Mouse (Mus musculus) CH12.LX (cell line): ENCODE data around the gene Acp7.

Experiments
- CHD2 ChIP-seq: IDR thresholded peaks from 2 replicates; pipeline ENCODE4 v1.6.1; 2011; ENCODE audit warnings: low read length, improper control_type of control experiment
- CTCF ChIP-seq, 2 experiments: IDR thresholded peaks in 1 of 2; conservative IDR thresholded peaks in 1 of 2; 2 replicates each; pipeline ENCODE4 v1.5.1; 2011 to 2012; ENCODE audit warnings: low read depth in 2 of 2, low read length in 2 of 2, improper control_type of control experiment in 1 of 2, inconsistent platforms in 1 of 2, mild to moderate bottlenecking in 1 of 2, moderate library complexity in 1 of 2
- EP300 ChIP-seq: IDR thresholded peaks from 2 replicates; pipeline ENCODE4 v1.6.1; 2011; ENCODE audit warnings: low read length, improper control_type of control experiment
- HCFC1 ChIP-seq: IDR thresholded peaks from 2 replicates; pipeline ENCODE4 v1.6.1; 2012; ENCODE audit warnings: low read depth, mild to moderate bottlenecking, inconsistent platforms, low read length, improper control_type of control experiment
- KAT2A ChIP-seq: IDR thresholded peaks from 2 replicates; pipeline ENCODE4 v1.6.1; 2012; ENCODE audit warnings: low read length, improper control_type of control experiment, inconsistent platforms; ENCODE audit not compliant: insufficient replicate concordance
- MAFK ChIP-seq: IDR thresholded peaks from 2 replicates; pipeline ENCODE4 v1.6.1; 2011; ENCODE audit warnings: low read length, improper control_type of control experiment; ENCODE audit not compliant: insufficient replicate concordance
- MAX ChIP-seq: IDR thresholded peaks from 2 replicates; pipeline ENCODE4 v1.6.1; 2011; ENCODE audit warnings: low read length, improper control_type of control experiment
- MEF2A ChIP-seq: IDR thresholded peaks from 2 replicates; pipeline ENCODE4 v1.6.1; 2014; ENCODE audit warnings: low read depth, mild to moderate bottlenecking, inconsistent platforms, low read length, improper control_type of control experiment, borderline replicate concordance
- POLR2A ChIP-seq: IDR thresholded peaks from 2 replicates; pipeline ENCODE4 v1.6.1; 2011; ENCODE audit warnings: low read depth, mild to moderate bottlenecking, improper control_type of control experiment, low read length
- TBP ChIP-seq: conservative IDR thresholded peaks from 2 replicates; pipeline ENCODE4 v1.6.1; 2011; ENCODE audit warnings: low read depth, low read length, improper control_type of control experiment
- USF2 ChIP-seq: conservative IDR thresholded peaks from 2 replicates; pipeline ENCODE4 v1.6.1; 2011; ENCODE audit warnings: low read depth, low read length, improper control_type of control experiment
- ZC3H11A ChIP-seq: IDR thresholded peaks from 2 replicates; pipeline ENCODE4 v1.6.1; 2012; ENCODE audit warnings: low read depth, mild to moderate bottlenecking, inconsistent platforms, low read length, improper control_type of control experiment

- TF ChIP-seq ZC3H11A: no peak
- TF ChIP-seq POLR2A: no peak
- no peak for TF ChIP-seq TBP
- TF ChIP-seq MAX: no peak
- TF ChIP-seq USF2: no peak
- TF ChIP-seq HCFC1: no peak
- TF ChIP-seq MEF2A: no peak
- TF ChIP-seq EP300: no peak
- TF ChIP-seq MAFK: no peak
- TF ChIP-seq CTCF (conservative IDR thresholded peaks at IDR 0.05 in 1 of 2, IDR thresholded peaks at IDR 0.05 in 1 of 2; ENCODE audit: low read depth in 2 of 2, low read length in 2 of 2): no peak
- no peak for TF ChIP-seq CHD2
- no peak for TF ChIP-seq KAT2A
These were observed 57.9 kb downstream of the Acp7 start for GRCm38 (mm10) chr7:28573236-28573635.
